Comparison of ENCODE assay signal across 16 mouse cellular contexts in genomic region chr1:179031581-179031980, GRCm38 (mm10).
DNase-seq lines count a peak whose midpoint lies in the region; ATAC-seq lines count a peak whose summit lies in the region.
"Had no signal": no experiment of that assay in that cellular context is flagged by ENCODE, and none has a peak within 500 bp of the region (broad histone marks: within the 10 kb centered on the region; RNA-seq: fewer than 3 reads in every experiment).

No protein-coding gene starts in this region.

- DNase-seq in cerebellum, adult 11 months, result peak; percentile 48
- no peak for DNase-seq in cerebellum, postnatal 4 days (ENCODE audit: low spot score in 2 of 2)
- peak; percentile 2 for DNase-seq in urinary bladder, adult 2 months (ENCODE audit: low spot score)
- DNase-seq in urinary bladder, postnatal 10 days (ENCODE audit: low spot score), result no peak
- DNase-seq in cerebellum, postnatal 10 days, result peak; percentile 47 to 57
- no peak for DNase-seq in urinary bladder, adult 18-20 months (ENCODE audit: low spot score in 2 of 2)
- DNase-seq: adrenal gland, postnatal 14 days; B cell, adult 2 months; gastrocnemius, adult 2 months; gastrocnemius, postnatal 25 days; heart, postnatal 4 days; kidney, adult 11 months had no signal

- ATAC-seq in megakaryocyte-erythroid progenitor cell, adult 5-6 weeks (replicated peaks; ENCODE audit: low FRiP score, low TSS enrichment, poor library complexity, severe bottlenecking), result no peak
- ATAC-seq: CD4-positive, CD25-positive, alpha-beta regulatory T cell, adult 4 months; forebrain, embryonic 13.5 days; hindbrain, embryonic 16.5 days had no signal

Comparison
In these comparisons a context has a peak if more than half of its experiments do, and no peak if none do; other contexts are left out.
1. DNase-seq: peak in cerebellum, adult 11 months (single experiment), urinary bladder, adult 2 months (single experiment) and cerebellum, postnatal 10 days (2 of 2); none in cerebellum, postnatal 4 days (0 of 2), urinary bladder, postnatal 10 days (single experiment) and urinary bladder, adult 18-20 months (0 of 2).